Mouse (Mus musculus) liver, embryonic 14.5 days (tissue): ENCODE measurements around the gene Dennd4a. TPM values are rescaled to one million over a fixed set of nuclear protein-coding genes. Genes with fewer than 3 reads are reported as not detected.

Experiments used
- ATAC-seq: fragments of 200-750 bp; cut with Nextera tagmentation; 2 replicates; pipeline ENCODE4 v1.8.0; 2017; ENCODE audit warnings: moderate number of reproducible peaks, mild to moderate bottlenecking, moderate library complexity; ENCODE audit not compliant: insufficient read depth
- DNase-seq, 3 experiments: peaks; one replicate each; pipeline ENCODE4 v3.0.0-alpha.2; 2012 to 2013; ENCODE audit warnings: low read depth in 3 of 3, low spot score in 3 of 3
- H3K27ac ChIP-seq: fragments of 300-500 bp; sonication (generic); 2 replicates; pipeline ENCODE4 v1.5.1; 2014; ENCODE audit warnings: moderate library complexity, mild to moderate bottlenecking, control low read depth, inconsistent platforms
- H3K27me3 ChIP-seq: fragments of 300-500 bp; sonication (generic); 2 replicates; pipeline ENCODE4 v1.6.1; 2014; ENCODE audit warnings: mild to moderate bottlenecking, low read length, moderate library complexity; ENCODE audit not compliant: control insufficient read depth, insufficient read depth
- H3K36me3 ChIP-seq: fragments of 300-500 bp; sonication (generic); replicated peaks from 2 replicates; pipeline ENCODE4 v1.6.1; 2014; ENCODE audit warnings: low read depth; ENCODE audit not compliant: control insufficient read depth, insufficient read depth
- H3K4me1 ChIP-seq, 2 experiments: fragments of 200-500 bp in 1 of 2; fragments of 300-500 bp in 1 of 2; sonication (generic) in 1 of 2; replicated peaks; 2 replicates each; pipeline ENCODE4 v1.6.1; 2012 to 2014; ENCODE audit warnings: antibody characterized with exemption in 1 of 2, inconsistent platforms in 1 of 2, low read length in 1 of 2; ENCODE audit not compliant: control insufficient read depth in 2 of 2, insufficient read depth in 2 of 2
- H3K4me2 ChIP-seq: fragments of 300-500 bp; sonication (generic); 2 replicates; pipeline ENCODE4 v1.6.1; 2014; ENCODE audit warnings: low read depth, mild to moderate bottlenecking, control low read depth, moderate library complexity
- H3K4me3 ChIP-seq, 2 experiments: fragments of 200-500 bp in 1 of 2; fragments of 300-500 bp in 1 of 2; sonication (generic) in 1 of 2; 2 replicates each; pipeline ENCODE4 v1.5.1; 2012 to 2014; ENCODE audit warnings: low read depth in 2 of 2, low read length in 2 of 2, mild to moderate bottlenecking in 2 of 2, control low read depth in 1 of 2, inconsistent platforms in 1 of 2, moderate library complexity in 1 of 2; ENCODE audit not compliant: insufficient read depth in 1 of 2
- H3K9ac ChIP-seq: fragments of 300-500 bp; sonication (generic); replicated peaks from 2 replicates; pipeline ENCODE4 v1.6.1; 2014; ENCODE audit warnings: mild to moderate bottlenecking, control low read depth, moderate library complexity
- H3K9me3 ChIP-seq: fragments of 300-500 bp; sonication (generic); 2 replicates; pipeline ENCODE4 v1.6.1; 2016; ENCODE audit warnings: low read length, mixed read lengths; ENCODE audit not compliant: control insufficient read depth
- CTCF ChIP-seq: IDR thresholded peaks from 2 replicates; pipeline ENCODE4 v1.5.1; 2016; ENCODE audit warnings: antibody characterized with exemption, low read depth, control low read depth
- EP300 ChIP-seq: IDR thresholded peaks from 2 replicates; pipeline ENCODE4 v1.6.1; 2016; ENCODE audit warnings: antibody characterized with exemption, low read depth
- WGBS: fragments of 180-500 bp; shearing (Covaris S2); extraction: QIAGEN DNeasy Blood & Tissue Kit; methylation state at CpG from one replicate; pipeline ENCODE4 v1.1.7; 2014; ENCODE audit not compliant: insufficient replicate concordance; 5-methylcytosine and 5-hydroxymethylcytosine counted together
- polyA plus RNA-seq, 2 experiments: library from polyadenylated mRNA; depleted of rRNA in 1 of 2; stranded (reverse) in 1 of 2; unstranded in 1 of 2; fragments of >200 nt; fragmentation: Nextera tagmentation in 1 of 2; extraction: Ambion mirVana in 1 of 2; gene quantifications; 2 replicates each; pipeline versions ENCODE4 v1.2.1 to v1.2.3; 2012 to 2014

Dennd4a gene
- polyA plus RNA-seq, 2 experiments = 29.3 to 36.1 TPM

DNA sequence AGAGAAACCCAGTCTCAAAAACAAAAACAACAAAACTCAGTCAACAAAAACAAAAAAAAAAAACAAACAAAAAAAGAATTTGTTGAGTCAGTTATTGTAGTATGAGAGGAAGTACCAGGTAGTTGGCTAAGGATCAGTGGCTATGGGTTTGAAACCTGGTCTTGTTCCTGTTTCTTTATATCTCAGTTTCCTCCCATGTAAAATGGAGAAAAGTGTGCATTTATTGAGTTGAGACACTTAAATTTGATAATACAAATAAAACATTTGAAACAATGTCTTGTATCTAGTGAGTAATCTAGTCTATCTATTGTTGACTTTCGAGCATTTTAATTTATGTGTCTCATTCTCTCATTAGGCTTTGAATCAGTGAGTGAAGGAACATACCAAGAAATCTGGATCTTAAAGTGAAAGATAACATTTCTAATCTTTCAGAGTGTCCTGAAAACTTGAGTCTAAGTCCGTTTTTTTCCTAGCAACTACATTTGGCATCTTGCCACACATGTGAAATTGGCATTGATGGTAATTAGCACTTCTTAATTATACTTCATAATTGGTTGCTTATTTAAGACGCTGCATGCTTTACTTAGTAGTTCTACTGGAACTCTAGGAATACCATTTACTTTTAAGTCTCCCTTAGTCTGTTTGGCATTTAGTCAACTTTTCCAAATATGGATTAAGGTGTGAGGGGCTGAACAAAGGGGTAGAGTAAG lies 9.1 kb downstream of the Dennd4a start:
- no peak for DNase-seq
- ATAC-seq = no peak
- peaks cover 15 to 30% of the 10 kb centered on the region in 2 experiments for H3K4me1 ChIP-seq

DNA sequence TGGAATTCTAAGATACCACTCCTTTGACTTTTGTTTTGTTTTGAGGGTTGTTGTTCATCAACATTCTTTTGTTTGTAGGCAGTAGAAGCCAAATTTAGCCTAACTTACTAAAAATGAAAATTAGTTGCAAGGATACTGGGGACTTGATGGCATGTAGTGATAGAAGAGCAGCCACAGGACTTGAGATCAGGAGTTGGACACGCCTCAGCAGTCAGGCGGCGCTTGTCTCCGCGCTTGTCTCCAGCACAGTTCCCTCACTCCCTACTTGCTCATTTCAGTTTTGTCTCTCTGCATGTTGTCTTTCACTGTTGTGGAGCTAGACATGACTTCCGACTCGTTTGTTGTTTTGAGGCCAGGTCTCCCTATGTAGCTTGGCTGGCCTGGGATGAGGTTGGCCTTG lies 11.1 kb downstream of the Dennd4a start:
- 48% methylated on average over 7 of the region's 7 CpGs for WGBS
- TF ChIP-seq EP300 = no peak
- TF ChIP-seq CTCF = peak; percentile 36

More for the DNA sequence above, 9.1 kb downstream of the Dennd4a start:
- Histone ChIP-seq H3K9ac (no peak overlapping the region), H3K4me2 (no peak overlapping the region), H3K4me3 (no peak overlapping the region), H3K9me3 (no peaks in the 10 kb centered on the region), H3K27ac (no peak overlapping the region), H3K36me3 (peaks cover 7% of the 10 kb centered on the region; the same call in 1 of the 2 replicates), H3K27me3 (no peaks in the 10 kb centered on the region)
- WGBS = 65% methylated on average over 3 of the region's 3 CpGs
- TF ChIP-seq CTCF (no peak), EP300 (no peak)

GRCm38 (mm10) chr9:64824389-64825008 lies 13.4 kb downstream of the Dennd4a start:
- no peak for DNase-seq
- Histone ChIP-seq H3K4me1 (peaks cover 15 to 22% of the 10 kb centered on the region in 2 experiments), H3K9me3 (no peaks in the 10 kb centered on the region), H3K9ac (no peak overlapping the region), H3K4me3 (no peak overlapping the region), H3K4me2 (no peak overlapping the region), H3K27ac (no peak overlapping the region), H3K27me3 (no peaks in the 10 kb centered on the region), H3K36me3 (peaks cover 5% of the 10 kb centered on the region)
- ATAC-seq = no peak
- WGBS = 42% methylated on average over 5 of the region's 5 CpGs
- TF ChIP-seq CTCF (no peak), EP300 (no peak)

More for the DNA sequence above, 11.1 kb downstream of the Dennd4a start:
- Histone ChIP-seq H3K9ac (no peak overlapping the region), H3K4me2 (peak overlapping the region; percentile 35), H3K4me1 (peaks cover 15 to 24% of the 10 kb centered on the region in 2 experiments), H3K36me3 (peaks cover 10% of the 10 kb centered on the region), H3K27ac (no peak overlapping the region), H3K4me3 (no peak overlapping the region), H3K9me3 (no peaks in the 10 kb centered on the region), H3K27me3 (no peaks in the 10 kb centered on the region)
- no peak for DNase-seq
- ATAC-seq = 0 out of 2 replicates have a peak, but pooled peaks have one; percentile 23

GRCm38 (mm10) chr9:64830092-64830618 lies 19.0 kb downstream of the Dennd4a start:
- peak overlapping the region; percentile 60 for H3K27ac ChIP-seq
- H3K4me1 ChIP-seq = peaks cover 32 to 34% of the 10 kb centered on the region in 2 experiments
- peak overlapping the region; percentile 16 for H3K4me2 ChIP-seq
- no peaks in the 10 kb centered on the region for H3K9me3 ChIP-seq
- H3K27me3 ChIP-seq = no peaks in the 10 kb centered on the region
- DNase-seq (no peak), ATAC-seq (peak; percentile 36; the same call in 1 of the 2 replicates)
- H3K4me3 ChIP-seq = no peak overlapping the region
- no peak overlapping the region for H3K9ac ChIP-seq
- TF ChIP-seq EP300 (peak; percentile 53), CTCF (no peak)
- WGBS = 6% methylated on average over 6 of the region's 6 CpGs
- peaks cover 8% of the 10 kb centered on the region for H3K36me3 ChIP-seq

DNA sequence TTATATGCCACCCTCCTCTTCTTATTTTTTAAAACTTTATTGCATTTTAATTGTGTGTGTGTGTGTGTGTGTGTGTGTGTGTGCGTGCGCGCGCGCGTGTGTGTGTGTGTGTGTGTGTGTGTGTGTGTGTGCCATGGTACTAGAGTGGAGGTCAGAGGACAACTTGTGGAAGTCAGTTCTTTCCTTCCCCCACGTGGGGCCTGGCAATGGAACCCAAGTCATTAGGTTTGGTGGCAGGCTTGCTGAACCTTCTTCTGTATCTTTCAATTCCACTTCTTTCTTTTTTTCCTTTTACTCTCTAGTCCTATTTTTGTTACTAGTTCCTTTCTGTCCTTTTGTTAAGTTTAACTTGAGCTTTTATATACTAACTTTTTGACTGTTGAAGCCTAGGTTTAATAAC lies 19.5 kb downstream of the Dennd4a start:
- peaks cover 32 to 36% of the 10 kb centered on the region in 2 experiments for H3K4me1 ChIP-seq
- no peak for TF ChIP-seq CTCF
- 58% methylated on average over 7 of the region's 7 CpGs for WGBS

More for the DNA sequence above, 19.5 kb downstream of the Dennd4a start:
- Histone ChIP-seq H3K9me3 (no peaks in the 10 kb centered on the region), H3K9ac (no peak overlapping the region), H3K36me3 (peaks cover 11% of the 10 kb centered on the region), H3K27ac (peak overlapping the region; percentile 60; the same call in 1 of the 2 replicates), H3K27me3 (no peaks in the 10 kb centered on the region), H3K4me3 (no peak overlapping the region), H3K4me2 (no peak overlapping the region)
- ATAC-seq (no peak), DNase-seq (no peak)
